26 mouse cellular contexts compared by ENCODE assay signal in genomic region chr5:115819966-115820365, GRCm38 (mm10). TPM values are rescaled to one million over a fixed set of nuclear protein-coding genes. Genes with fewer than 3 reads are reported as not detected.
DNase-seq lines count a peak whose midpoint lies in the region; ATAC-seq and TF ChIP-seq lines count a peak whose summit lies in the region.
"Had no signal": no experiment of that assay in that cellular context is flagged by ENCODE, and none has a peak within 500 bp of the region (broad histone marks: within the 10 kb centered on the region; RNA-seq: fewer than 3 reads in every experiment).

No protein-coding gene starts in this region.

- H3K79me2 ChIP-seq in heart, adult 2 months (replicated peaks; ENCODE audit: control insufficient read depth, insufficient read depth, low read length): no peaks in the 10 kb centered on the region

- no peak overlapping the region for H3K4me2 ChIP-seq in liver, postnatal 0 days (ENCODE audit: low read depth, low read length)
- no peak overlapping the region for H3K4me2 ChIP-seq in liver, embryonic 11.5 days
- H3K4me2 ChIP-seq: forebrain, embryonic 13.5 days; heart, embryonic 13.5 days; hindbrain, embryonic 14.5 days had no signal

- ATAC-seq in liver, postnatal 0 days: no peak
- no peak for ATAC-seq in liver, embryonic 11.5 days (replicated peaks; ENCODE audit: low FRiP score)
- ATAC-seq: forebrain, embryonic 13.5 days; forebrain, embryonic 16.5 days; intestine, postnatal 0 days had no signal

- peaks cover 4% of the 10 kb centered on the region; the same call in 1 of the 2 replicates for H3K4me1 ChIP-seq in liver, postnatal 0 days (ENCODE audit: insufficient read depth)
- H3K4me1 ChIP-seq in liver, embryonic 11.5 days (replicated peaks; ENCODE audit: control insufficient read depth, insufficient read depth, low read length): no peaks in the 10 kb centered on the region
- H3K4me1 ChIP-seq in heart, adult 2 months (ENCODE audit: control insufficient read depth, insufficient read depth, low read length): no peaks in the 10 kb centered on the region
- H3K4me1 ChIP-seq: forebrain, embryonic 10.5 days; forebrain, embryonic 13.5 days; heart, embryonic 10.5 days had no signal

- no peaks in the 10 kb centered on the region for H3K27me3 ChIP-seq in liver, postnatal 0 days (ENCODE audit: insufficient read depth, low read length)
- H3K27me3 ChIP-seq in liver, embryonic 11.5 days (replicated peaks; ENCODE audit: control insufficient read depth, insufficient read depth, low read length): no peaks in the 10 kb centered on the region
- no peaks in the 10 kb centered on the region for H3K27me3 ChIP-seq in heart, adult 2 months (ENCODE audit: control insufficient read depth, insufficient read depth, low read length)
- H3K27me3 ChIP-seq: CH12.LX; forebrain, embryonic 13.5 days; heart, embryonic 13.5 days had no signal

- no peak for TF ChIP-seq EP300 in liver, postnatal 0 days (IDR thresholded peaks at IDR 0.05; ENCODE audit: low read depth)
- no peak for TF ChIP-seq EP300 in heart, adult 2 months (IDR thresholded peaks at IDR 0.05; ENCODE audit: insufficient read depth, low read depth, low read length)

- H3K9ac ChIP-seq in liver, postnatal 0 days (replicated peaks): no peak overlapping the region
- H3K9ac ChIP-seq in liver, embryonic 11.5 days (ENCODE audit: low read depth, low read length): no peak overlapping the region
- H3K9ac ChIP-seq in heart, adult 2 months (ENCODE audit: low read depth, low read length): no peak overlapping the region
- H3K9ac ChIP-seq: forebrain, embryonic 13.5 days; heart, embryonic 13.5 days; hindbrain, embryonic 14.5 days had no signal

- no peak for TF ChIP-seq CTCF in liver, postnatal 0 days (IDR thresholded peaks at IDR 0.05; ENCODE audit: low read depth)
- TF ChIP-seq CTCF in heart, adult 2 months (IDR thresholded peaks at IDR 0.05): no peak

- no peaks in the 10 kb centered on the region for H3K9me3 ChIP-seq in liver, postnatal 0 days (ENCODE audit: low read length)
- no peaks in the 10 kb centered on the region for H3K9me3 ChIP-seq in liver, embryonic 11.5 days (ENCODE audit: control insufficient read depth, low read length)
- H3K9me3 ChIP-seq: forebrain, embryonic 10.5 days; forebrain, embryonic 13.5 days; heart, embryonic 10.5 days; heart, embryonic 13.5 days had no signal

- intact Hi-C loops in heart, adult 2 months (cut with DNase I): no loop called here

- no peaks in the 10 kb centered on the region for H3K36me3 ChIP-seq in liver, postnatal 0 days (replicated peaks; ENCODE audit: insufficient read depth, low read length)
- no peaks in the 10 kb centered on the region for H3K36me3 ChIP-seq in liver, embryonic 11.5 days (ENCODE audit: control insufficient read depth, insufficient read depth, low read length)
- H3K36me3 ChIP-seq in heart, adult 2 months (ENCODE audit: control insufficient read depth, insufficient read depth, low read length): no peaks in the 10 kb centered on the region
- H3K36me3 ChIP-seq: forebrain, embryonic 10.5 days; heart, embryonic 10.5 days; heart, embryonic 13.5 days had no signal

- DNase-seq in cerebellum, postnatal 10 days: peak; percentile 18 to 22
- DNase-seq in cerebellum, postnatal 25 days: no peak
- DNase-seq in liver, postnatal 0 days: peak; percentile 30
- DNase-seq in liver, embryonic 11.5 days (ENCODE audit: low spot score): no peak
- DNase-seq in ZHBTc4 (ENCODE audit: low read depth, low spot score): peak; percentile 94
- no peak for DNase-seq in heart, adult 2 months
- no peak for DNase-seq in spleen, postnatal 10 days (ENCODE audit: low spot score in 2 of 2)
- no peak for DNase-seq in adrenal gland, adult 8-10 months
- DNase-seq: adrenal gland, adult 2 months; adrenal gland, postnatal 25 days; B cell, adult 2 months; cerebellum, adult 11-12 months; cerebellum, adult 9-10 months; gastrocnemius, adult 2 months; gastrocnemius, postnatal 14 days; heart, adult 18-20 months; heart, postnatal 14 days; heart, postnatal 4 days had no signal

- WGBS in liver, postnatal 0 days (ENCODE audit: insufficient replicate concordance): 63% methylated on average over 9 of the region's 9 CpGs
- 70% methylated on average over 9 of the region's 9 CpGs for WGBS in liver, embryonic 11.5 days
- 63% methylated on average over 9 of the region's 9 CpGs for WGBS in heart, adult 2 months

- TF ChIP-seq POLR2A in heart, adult 2 months (IDR thresholded peaks at IDR 0.05; ENCODE audit: insufficient read depth, low read depth, low read length): no peak

- H3K27ac ChIP-seq in liver, postnatal 0 days (ENCODE audit: low read depth): no peak overlapping the region
- H3K27ac ChIP-seq in liver, embryonic 11.5 days (ENCODE audit: low read depth, low read length): no peak overlapping the region
- no peak overlapping the region for H3K27ac ChIP-seq in heart, adult 2 months
- H3K27ac ChIP-seq: forebrain, embryonic 10.5 days; forebrain, embryonic 13.5 days; gastrocnemius, adult 2 months; heart, embryonic 10.5 days; heart, embryonic 13.5 days; hindbrain, embryonic 14.5 days had no signal

- no peak overlapping the region for H3K4me3 ChIP-seq in liver, postnatal 0 days (ENCODE audit: low read depth, low read length)
- H3K4me3 ChIP-seq in liver, embryonic 11.5 days (ENCODE audit: low read depth, low read length): no peak overlapping the region
- H3K4me3 ChIP-seq in heart, adult 2 months: no peak overlapping the region
- H3K4me3 ChIP-seq: forebrain, embryonic 10.5 days; forebrain, embryonic 13.5 days; gastrocnemius, adult 2 months; heart, embryonic 10.5 days; heart, embryonic 13.5 days had no signal

RNA-seq across cellular contexts. Expression of gene Cit, which starts 25.1 kb away (rescaled TPM):
- polyA plus RNA-seq in liver, postnatal 0 days (2015; fragmentation: Nextera tagmentation; extraction: Ambion mirVana): 9.1 and 11.5 TPM in 2 replicates
- 55.1 and 58.4 TPM in 2 replicates for polyA plus RNA-seq in liver, embryonic 11.5 days (2014; fragmentation: Nextera tagmentation; extraction: Ambion mirVana)
- under 1 TPM; 0.73 to 0.97 TPM for total RNA-seq in heart, adult 2 months (2021)
- 0.74 and 0.88 TPM in 2 replicates for polyA plus RNA-seq in heart, adult 2 months (2012; rRNA removed)
- total RNA-seq in adrenal gland, adult 8-10 months (2022): 1 to 10 TPM; 2.6 to 8.3 (median 6.3) TPM

Comparison
In these comparisons a context has a peak if more than half of its experiments do, and no peak if none do; other contexts are left out.
1. DNase-seq: peak in cerebellum, postnatal 10 days (2 of 2), liver, postnatal 0 days (single experiment) and ZHBTc4 (single experiment); none in cerebellum, postnatal 25 days (0 of 2), liver, embryonic 11.5 days (single experiment), heart, adult 2 months (0 of 2), spleen, postnatal 10 days (0 of 2) and adrenal gland, adult 8-10 months (single experiment).